Mouse (Mus musculus): ENCODE measurements around the gene Peli2.
A peak's percentile ranks its signal among the peaks of the same experiment; 100 is the strongest.

Peli2 gene

DNA sequence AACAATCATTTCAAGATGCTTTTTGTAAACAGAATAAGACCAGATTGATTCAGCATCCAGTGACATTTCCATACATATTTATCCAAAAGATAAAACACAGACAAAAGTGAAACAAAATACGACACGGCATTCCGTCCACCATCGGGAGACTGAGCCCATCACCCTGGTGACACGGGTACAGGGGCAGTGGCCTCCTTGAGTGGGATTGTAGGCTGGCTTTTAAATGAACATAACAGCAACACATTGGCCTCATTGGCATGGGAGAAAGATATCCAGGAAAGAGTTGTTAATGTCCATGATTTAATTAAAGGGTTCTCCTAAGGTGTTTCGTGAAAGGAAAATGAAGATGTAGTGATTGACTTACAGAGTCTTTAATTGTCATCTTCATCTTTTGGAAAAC lies 5.3 kb downstream of the Peli2 start:
- DNase-seq (ENCODE audit: low read depth, low spot score), result no peak

DNA sequence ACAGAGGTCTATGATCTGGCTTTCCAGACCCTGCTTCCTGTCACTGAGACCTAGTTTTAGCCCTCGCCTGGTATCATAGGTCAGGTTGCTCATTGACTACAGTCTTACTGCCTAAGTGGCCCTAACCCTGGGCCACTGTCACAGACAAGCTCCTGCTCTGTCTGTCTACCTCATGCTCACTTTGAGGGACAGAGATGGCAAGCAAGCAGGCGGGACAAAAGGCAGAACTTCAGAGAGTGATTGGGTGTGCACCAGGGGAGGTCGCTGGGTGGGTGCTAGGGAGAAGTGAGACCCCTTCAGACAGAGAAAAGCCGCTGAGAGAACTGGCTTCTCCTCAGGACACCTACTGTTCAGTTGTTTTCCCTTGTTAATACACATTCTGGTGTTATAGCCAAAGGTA lies 6.3 kb downstream of the Peli2 start:
- no peak for DNase-seq (ENCODE audit: low read depth, low spot score)

DNA sequence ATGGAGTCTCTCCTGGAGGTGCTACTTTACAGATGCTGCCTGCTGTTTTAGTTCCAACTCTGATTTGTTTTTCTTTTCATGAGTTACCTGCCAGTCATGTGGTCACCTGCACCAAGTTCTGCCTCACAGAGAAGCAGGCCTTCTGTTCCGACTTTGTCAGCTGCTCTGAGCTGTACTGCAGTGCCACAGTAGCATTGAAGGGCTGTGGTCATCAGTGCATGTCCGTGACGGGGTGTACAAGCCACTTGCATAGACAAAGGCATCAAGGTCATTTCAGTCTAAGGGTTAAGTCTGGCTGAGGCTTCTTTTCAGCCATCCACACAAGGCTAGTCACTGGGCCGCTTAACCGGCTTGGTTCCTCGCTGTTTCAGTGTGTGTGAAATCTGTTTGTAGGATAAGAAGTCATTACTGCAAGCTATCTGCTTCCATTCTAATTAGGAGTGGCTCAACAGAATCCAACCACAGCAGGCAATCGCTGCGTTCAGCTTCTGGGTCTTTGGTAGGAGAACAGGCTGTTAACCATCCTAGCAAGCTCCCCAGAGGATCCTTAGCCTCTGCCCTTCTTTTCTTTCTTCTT lies 7.1 kb downstream of the Peli2 start:
- no peak for DNase-seq (ENCODE audit: low read depth, low spot score)

DNA sequence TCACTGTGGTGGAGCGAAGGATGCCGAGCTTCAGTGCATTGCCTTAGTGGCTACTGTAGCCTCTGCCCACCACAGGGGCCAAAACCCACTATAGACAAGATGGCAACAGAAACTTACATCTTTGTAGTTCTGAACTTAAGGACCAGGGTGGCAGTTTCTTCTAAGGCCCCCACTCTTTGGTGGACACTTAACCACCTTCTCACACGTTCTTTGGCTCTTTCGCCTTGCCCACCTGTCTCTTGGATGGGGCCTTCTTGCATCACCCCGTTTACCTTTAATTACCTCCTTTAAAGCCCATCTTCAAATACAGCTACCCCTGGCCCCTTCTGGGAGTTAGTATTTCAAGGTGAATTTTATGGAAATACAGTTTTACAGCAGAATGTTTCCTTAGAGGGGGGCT lies 8.1 kb downstream of the Peli2 start:
- no peak for DNase-seq (ENCODE audit: low read depth, low spot score)

DNA sequence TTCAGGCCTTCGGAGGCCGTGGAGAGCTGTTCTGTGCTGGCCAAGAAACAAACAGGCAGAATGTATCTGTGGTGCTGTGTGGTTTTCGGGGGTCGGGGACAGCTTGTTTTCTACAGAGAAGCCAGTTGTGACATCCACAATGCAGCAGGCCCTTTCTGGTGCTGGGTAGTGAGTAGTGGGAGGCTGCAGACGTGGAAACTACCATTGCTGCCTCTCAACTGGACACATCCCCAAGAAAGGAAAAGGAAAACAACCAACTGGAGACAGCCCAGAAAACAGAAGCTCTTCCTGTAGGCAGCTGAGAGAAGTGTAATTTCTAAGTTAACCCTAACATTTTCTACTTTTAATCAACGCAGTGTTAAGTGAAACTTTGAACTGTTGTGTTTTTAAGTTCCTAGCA lies 9.4 kb downstream of the Peli2 start:
- no peak for DNase-seq (ENCODE audit: low read depth, low spot score)

DNA sequence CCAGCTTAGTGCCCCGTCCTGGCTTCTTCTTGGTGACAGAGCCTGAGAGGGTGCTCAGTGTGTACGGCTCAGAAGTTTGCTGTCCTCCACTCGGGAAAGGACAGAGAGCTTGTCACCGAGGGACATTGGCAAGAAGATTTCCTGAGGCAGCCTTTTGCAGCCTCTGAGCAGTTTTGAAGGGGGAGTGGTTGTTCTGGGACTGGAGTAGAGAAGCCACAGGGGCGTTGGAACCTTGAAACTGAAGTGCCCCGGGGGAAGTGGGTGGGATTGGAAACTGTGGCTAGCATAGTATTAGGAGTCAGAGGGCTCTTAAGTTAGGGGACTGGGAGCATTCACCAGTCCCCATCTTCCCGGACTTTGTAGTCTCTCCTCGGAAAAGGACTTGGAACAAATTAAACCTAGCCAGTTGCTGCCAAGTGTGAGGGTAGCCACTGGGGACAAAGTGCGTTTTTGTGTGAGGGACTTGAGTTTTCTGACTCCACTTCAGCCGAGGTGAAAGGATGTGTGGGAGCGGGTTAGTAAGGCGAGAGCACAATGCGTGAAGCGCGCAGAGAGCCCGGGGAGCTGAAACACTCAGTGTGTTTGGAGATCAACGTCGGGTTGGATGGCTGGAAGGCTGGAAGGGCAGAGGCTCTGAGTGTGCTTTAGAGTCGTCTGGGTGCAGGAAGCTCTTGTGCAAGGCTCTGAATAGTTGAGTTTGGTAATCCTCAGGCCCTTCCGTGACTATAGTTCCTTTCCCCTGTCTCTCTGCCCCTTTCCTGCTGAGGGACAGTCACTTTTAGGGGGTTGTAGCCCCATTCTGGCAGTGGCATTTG lies 10.3 kb downstream of the Peli2 start:
- DNase-seq (ENCODE audit: low read depth, low spot score), result no peak

DNA sequence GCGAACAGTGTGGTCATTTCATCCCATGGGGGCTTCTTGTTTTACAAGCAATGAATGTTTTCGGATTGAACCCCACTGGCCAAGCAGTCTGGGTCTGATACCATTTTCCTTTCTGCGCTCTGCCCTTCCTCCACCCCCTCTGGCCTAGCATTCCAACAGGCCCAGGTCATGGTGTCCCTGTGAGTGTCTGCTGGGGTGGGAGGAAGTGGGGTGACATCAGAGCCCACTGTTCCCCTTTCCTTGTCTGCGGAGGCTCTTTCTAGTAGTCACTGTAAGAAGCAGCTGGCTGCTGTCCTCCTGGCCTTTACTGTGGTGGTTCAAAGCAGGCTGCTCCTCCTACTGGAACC lies 10.9 kb downstream of the Peli2 start:
- no peak for DNase-seq (ENCODE audit: low read depth, low spot score)

DNA sequence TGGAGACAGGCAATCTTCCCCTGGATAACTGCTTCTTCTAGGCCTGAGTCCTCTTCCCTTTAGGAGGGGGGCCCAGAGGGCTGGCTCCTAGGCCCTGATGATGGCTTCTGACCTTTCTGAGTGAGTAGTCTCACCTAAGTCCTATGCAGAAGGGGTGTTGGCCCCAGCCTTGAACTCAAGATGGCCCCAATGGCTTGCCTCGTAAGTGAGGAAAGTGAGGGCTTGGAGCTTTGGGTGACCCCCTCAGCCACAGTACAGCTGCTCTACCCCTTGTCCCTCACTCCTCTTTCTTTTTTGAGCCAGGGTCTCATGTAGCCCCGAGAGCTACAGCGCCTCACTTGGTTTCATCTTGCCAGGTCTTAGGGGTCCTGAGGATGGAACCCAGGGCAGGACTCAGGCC lies 11.6 kb downstream of the Peli2 start:
- no peak for DNase-seq (ENCODE audit: low read depth, low spot score)

DNA sequence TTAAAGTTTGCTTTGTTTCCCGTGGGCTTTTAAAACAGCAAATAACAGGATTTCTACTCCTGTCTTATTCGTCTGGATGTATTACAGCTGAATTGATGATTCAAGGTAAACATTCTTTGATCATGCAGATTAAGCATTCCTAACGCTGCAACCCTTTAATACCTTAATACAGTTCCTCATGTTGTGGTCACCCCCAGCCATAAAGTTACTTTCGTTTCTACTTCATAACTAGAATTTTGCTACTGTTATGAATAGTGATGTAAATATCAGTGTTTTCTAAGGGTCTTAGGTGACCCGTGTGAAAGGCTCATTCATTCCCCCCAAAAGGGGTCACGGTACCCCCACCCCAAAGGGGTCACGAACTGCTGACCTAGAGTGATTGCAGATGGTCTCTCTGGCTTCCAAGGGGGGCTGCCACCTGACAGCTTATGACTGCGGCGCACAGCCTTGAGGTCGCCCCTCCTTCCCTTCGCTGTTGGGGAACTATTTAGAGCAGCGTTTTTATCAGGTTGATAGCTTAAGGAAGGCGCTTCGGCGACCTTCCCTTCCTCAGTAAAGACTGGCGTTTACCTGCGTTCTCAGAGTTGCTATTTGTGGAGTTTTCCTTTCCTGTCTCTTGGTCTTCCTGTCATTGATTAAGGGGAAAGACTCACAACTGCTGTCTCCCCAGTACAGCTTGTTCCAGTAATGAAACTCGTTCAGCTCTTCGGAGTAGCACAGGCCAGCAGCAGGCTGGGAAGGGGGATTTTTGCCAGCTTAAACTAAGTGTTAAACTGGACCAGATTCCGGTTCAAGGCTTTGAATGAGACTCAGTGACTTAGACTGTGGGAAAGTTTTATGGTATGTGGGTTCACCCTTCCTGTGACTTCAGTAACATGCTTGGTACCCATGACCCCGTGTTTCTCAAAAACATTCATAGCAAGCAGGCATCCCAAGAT lies 12.5 kb downstream of the Peli2 start:
- no peak for DNase-seq (ENCODE audit: low read depth, low spot score)

DNA sequence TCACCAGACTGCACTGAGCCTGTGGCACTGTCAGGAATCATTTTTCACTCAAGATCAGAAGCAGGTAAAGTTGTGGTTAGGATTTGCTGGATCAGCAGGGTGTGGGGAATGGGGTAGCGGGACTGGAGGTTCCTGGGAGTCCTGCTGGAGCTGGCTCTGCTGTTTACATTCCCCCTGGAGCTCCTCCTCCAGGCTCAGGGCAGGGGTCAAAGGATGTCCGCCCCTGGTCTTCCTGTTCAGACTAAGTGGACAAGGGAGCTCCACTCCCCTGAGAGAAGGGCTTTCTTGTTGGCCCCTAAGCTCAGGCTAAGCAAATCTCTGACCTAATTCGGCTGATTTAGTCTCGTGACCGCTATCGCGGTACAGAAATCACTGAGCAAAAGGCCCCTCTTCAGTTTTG lies 13.7 kb downstream of the Peli2 start:
- DNase-seq (ENCODE audit: low read depth, low spot score), result peak; percentile 69

DNA sequence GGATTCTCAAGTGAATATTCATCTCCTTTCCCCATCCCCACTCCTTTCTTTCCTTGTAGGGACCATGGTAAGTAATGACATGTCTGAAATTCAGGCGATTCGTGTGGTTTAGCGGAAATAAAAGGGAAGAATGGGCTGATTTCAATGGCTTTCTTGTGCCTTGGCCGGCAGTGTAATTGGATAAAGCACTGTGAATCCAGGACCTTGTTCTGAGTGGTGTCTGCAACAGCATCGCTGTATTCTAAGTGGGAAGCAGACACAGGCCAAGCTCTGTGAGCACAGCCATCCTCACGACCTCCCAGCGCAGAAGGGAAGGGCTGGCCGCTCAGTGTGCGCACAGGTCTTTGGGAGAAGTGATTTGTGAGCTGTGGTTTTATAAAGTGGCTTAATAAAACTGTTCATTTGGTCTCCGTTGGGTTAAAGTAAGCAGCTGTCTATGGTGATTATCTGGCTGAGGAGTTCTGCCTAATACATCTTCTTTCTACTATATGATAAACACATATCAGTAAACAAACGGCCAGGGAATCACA lies 15.3 kb downstream of the Peli2 start:
- DNase-seq (ENCODE audit: low read depth, low spot score), result no peak

DNA sequence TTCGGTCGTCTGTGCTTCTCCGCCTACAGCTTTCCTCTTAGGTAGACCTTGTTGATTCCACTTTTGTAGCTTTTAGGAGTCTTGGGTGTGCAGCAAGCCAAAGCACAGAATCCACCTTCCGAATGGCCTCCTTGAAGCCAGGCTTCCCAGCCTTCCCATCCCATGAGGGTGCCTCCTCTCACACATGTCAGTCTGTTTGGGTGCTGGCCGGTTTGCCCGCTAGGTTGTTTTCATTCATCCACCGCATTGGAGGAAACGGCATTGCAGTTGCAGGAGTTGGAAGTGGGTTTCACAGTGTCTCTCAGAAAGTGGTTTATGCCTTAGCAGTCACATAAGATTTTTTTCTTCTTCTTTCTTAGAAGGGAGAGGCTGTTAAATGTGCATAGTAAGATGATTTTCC lies 17.1 kb downstream of the Peli2 start:
- no peak for DNase-seq (ENCODE audit: low read depth, low spot score)

DNA sequence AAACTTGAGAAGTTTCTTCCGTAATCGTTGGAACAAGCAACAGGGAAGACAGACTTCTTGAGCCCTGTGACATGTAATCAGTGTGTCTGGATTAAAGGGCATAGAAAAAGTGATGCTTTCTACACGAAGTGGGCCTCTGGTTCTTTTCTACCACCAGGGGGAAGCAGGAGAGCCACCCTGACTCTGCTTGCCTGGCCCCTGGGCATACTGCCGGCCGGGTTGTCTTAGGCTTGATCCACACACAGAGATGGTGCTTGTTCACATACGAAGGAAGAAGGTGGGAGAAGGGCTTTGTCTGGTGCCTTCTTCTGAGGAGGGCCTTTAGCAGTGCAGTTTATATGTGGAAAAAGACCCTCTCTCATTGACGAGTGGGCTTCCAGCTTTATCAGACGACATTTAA lies 17.5 kb downstream of the Peli2 start:
- no peak for DNase-seq (ENCODE audit: low read depth, low spot score)

DNA sequence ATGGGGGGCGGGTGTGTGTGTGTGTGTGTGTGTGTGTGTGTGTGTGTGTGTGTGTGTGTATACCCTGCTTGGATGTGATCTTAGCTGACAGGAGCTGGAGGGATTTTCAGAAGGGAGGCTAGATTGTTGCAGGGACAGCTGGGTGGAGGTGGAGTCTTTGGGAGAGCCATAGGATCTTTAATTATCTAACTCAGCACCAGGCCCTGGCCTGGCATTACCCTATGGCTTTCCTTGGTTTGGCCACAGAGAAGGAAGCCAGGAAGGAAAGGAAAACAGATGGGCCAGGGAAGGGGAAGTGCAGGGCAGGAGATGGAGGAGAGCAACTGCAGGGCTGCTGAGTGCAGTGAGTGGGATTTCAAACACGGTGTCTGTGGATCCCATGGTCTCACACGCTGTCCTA lies 18.8 kb downstream of the Peli2 start:
- no peak for DNase-seq (ENCODE audit: low read depth, low spot score)

DNA sequence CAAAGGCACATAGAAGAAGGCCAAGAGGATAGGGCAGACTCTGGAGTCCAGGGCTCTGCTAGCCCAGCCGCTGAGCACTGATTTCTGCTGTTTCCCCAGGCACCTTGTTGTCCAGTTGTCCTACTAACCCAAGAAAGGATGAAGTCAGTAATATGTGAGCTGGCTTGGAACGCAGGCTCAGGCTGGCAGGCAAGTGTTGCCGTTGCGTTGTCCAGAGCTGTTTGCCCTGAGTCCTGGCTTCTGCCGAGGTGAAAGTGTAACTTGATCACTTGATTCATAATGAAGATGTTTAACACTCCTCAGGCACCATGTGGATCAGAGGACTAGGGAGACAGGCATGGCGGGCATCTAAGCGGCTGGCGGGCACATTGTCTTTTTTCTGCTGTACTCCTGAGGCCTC lies 21.1 kb downstream of the Peli2 start:
- DNase-seq (ENCODE audit: low read depth, low spot score), result no peak

DNA sequence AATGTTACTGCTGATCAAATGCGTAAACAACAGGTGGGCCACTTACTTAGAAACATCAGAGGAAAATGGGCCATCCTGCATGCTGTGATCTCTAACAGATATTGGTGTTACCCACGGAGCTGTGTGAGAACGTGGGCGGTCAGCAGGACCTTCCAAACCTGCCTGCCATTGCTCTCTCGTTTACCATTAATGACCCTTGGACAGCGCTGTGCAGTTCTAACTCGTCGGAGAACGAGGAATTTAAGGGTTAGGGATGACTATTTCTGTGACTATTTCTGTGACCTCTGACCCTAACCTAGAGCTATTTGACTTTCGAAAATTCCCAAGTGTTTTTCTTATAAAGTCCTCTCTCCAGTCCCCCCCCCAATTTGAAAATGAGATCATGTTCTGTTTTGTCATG lies 22.1 kb downstream of the Peli2 start:
- DNase-seq (ENCODE audit: low read depth, low spot score), result no peak

DNA sequence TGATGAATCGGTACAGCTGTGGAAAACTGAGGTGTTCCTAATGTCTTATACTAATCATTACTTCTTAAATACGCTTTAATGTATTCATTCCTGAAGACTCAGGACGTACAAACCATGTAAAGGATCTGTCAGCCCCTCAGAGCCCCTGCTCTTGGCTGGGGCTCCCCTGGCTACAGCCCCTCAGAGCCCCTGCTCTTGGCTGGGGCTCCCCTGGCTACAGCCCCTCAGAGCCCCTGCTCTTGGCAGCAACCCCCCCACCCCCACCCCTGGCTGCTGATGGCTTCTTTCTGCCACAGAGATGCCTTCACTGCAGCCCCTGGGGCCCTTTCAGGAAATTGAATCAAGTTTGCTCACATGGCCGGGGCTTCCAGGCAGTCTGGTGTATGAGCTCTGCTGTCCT lies 22.5 kb downstream of the Peli2 start:
- DNase-seq (ENCODE audit: low read depth, low spot score), result no peak

DNA sequence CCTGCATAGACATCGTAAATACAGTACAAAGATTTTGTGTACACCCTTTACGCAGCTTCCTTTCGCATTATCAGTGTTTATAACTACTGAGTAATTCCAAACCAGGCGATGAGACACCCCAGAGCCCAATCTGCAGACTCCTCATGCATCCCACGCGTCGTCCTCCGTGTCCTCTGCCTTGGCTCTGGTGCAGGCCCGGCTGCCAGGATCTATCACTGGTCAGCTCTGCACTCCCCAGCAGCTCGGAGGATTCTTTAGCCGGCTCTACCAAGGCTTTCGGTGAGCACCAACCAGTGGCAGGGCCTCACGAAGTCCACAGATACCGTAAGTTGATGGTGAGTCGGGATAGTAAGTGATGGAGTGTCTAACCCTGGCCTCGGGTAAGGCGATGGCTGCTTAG lies 23.7 kb downstream of the Peli2 start:
- DNase-seq (ENCODE audit: low read depth, low spot score), result no peak

DNA sequence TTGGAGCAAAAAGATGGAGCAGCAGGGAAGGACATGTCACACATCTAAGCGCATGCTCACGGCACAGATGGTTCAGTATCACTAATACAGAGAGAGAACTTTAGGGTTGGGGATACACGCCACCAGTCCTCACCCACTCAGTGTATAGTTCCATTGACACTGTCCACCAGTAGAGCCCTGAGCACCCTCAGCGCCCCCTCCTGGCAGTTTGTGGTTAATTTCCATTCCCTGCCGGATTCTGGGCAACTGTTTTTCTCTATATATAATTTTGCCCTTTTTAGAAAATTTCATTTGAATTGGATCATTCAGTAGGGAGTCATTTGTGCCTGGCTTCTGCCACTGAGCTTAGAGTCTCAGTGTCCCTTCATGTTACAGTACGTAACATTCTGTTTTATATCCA lies 27.1 kb downstream of the Peli2 start:
- DNase-seq (ENCODE audit: low read depth, low spot score), result no peak

DNA sequence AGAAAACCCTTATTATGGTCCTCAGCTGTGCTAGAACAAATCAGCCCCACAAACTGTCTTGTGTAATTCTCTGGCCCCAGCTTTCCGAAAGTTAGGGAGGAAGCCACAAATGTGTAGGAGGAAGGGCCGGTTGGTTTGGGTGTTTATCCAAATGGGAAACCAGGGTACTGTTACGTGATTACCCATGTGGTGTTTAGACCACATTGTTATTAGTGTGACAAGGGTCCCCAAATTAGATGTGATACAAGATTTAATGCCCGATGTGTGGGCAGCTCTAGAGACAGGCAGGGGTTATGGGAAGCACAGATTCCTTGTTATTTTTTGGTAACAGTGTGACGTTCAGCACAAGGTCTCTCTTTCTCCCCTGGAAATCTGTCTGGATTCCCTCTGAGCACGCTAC lies 28.0 kb downstream of the Peli2 start:
- no peak for DNase-seq (ENCODE audit: low read depth, low spot score)

DNA sequence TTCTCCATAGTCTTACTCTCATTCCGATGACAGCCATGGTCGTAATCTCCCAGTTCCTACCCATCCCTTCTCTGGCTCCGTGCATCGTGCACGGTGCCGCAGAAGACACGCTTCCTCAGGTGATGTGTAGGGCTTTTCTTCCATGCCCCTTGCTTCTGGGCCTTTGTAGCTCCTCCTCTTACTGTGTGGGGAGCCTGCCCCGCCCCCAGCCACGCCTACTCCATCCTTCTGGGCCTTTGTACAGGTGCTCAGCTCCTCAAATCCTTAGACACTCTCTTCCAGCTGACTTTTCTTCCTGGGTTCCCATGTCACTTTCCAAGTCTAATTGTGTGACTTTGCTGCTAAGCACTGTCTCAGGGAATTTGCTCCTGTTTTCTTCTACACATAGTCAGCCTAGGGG lies 28.7 kb downstream of the Peli2 start:
- DNase-seq (ENCODE audit: low read depth, low spot score), result no peak

DNA sequence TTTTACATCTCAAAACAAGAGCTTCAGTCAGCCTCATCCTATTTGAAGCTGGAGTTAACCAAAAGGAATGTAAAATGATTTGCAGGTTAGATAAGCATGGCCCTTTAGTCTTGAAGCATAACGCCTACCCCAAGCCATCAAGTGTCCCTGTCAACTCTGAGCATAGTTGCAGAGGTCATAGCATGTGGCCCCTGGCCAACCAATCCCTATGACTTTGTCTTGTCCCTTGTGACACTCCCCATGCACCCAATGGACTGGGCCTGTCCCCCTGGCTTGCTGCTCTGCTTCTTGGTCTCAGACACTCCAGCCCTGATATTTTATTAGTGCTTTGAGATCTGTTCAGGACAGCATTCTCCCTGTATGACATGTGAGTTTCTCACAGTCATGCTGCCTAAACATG lies 30.3 kb downstream of the Peli2 start:
- DNase-seq (ENCODE audit: low read depth, low spot score), result no peak

DNA sequence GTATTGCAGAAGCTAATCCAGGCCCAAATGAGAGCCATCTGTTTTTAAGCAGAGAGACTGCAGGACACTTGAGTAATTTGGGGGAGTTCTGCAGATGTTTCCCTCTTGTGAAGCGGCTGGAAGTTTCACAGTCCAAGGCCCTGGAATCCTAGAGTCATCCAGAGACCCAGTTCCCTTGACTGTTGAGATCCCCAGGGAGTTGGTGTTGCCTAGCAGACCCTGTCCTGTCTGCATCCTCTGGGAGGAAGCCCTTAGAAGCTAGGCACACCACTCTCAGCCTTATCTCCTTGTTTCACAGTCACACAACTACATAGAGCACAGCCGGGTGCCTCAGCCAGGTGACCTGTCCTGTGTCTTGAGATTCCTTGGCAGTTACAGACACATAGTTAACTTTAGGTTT lies 30.9 kb downstream of the Peli2 start:
- no peak for DNase-seq (ENCODE audit: low read depth, low spot score)

Data from mesoderm, embryonic 11.5 days (tissue).